Comparison of ENCODE assay signal across 27 mouse cellular contexts in the genomic region with DNA sequence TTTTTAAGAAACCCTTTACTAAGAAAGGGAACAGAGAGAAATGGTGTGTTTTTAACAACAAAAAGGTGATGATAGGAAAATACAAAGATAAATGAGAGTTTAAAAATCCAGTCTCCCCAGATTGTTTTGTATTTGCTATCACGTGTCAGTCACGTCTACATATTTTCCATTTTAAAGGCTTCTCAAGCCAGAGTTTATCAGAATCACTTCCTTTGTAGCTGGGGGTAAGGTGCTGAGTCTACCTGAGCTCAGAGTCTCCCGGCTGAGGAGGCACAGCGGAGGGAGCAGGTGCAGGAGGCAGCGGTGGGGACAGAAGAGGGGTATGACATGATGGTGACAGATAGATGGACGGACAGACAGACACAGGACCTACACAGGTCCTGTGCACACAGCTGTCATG. TPM values are rescaled to one million over a fixed set of nuclear protein-coding genes. Genes with fewer than 3 reads are reported as not detected.
DNase-seq lines count a peak whose midpoint lies in the region; ATAC-seq and TF ChIP-seq lines count a peak whose summit lies in the region.
"Had no signal": no experiment of that assay in that cellular context is flagged by ENCODE, and none has a peak within 500 bp of the region (broad histone marks: within the 10 kb centered on the region; RNA-seq: fewer than 3 reads in every experiment).

No protein-coding gene starts in this region.

- H3K36me3 ChIP-seq in midbrain, embryonic 11.5 days (ENCODE audit: control insufficient read depth, insufficient read depth, low read length) = no peaks in the 10 kb centered on the region
- no peaks in the 10 kb centered on the region for H3K36me3 ChIP-seq in midbrain, embryonic 13.5 days
- H3K36me3 ChIP-seq: forebrain, embryonic 10.5 days; heart, embryonic 12.5 days; heart, embryonic 15.5 days; intestine, embryonic 15.5 days had no signal

- DNase-seq in gastrocnemius, adult 2 months = no peak
- no peak for DNase-seq in gastrocnemius, postnatal 4 days (ENCODE audit: low spot score in 2 of 2)
- DNase-seq in midbrain, embryonic 11.5 days (ENCODE audit: low spot score, missing footprints) = peak; percentile 31
- peak; percentile 8 for DNase-seq in naive thymus-derived CD4-positive, alpha-beta T cell, adult 2 months (ENCODE audit: low read depth)
- DNase-seq in T-cell, adult 2 months (ENCODE audit: low spot score) = no peak
- DNase-seq in urinary bladder, postnatal 25 days (ENCODE audit: low spot score) = no peak
- DNase-seq: adrenal gland, adult 8-10 months; adrenal gland, postnatal 25 days; cerebellum, adult 18-20 months; cerebellum, adult 9-10 months; forebrain, postnatal 0 days; gastrocnemius, postnatal 10 days; gastrocnemius, postnatal 36 days; heart, adult 11 months; heart, postnatal 10 days; heart, postnatal 4 days; kidney, adult 11 months had no signal

- H3K4me3 ChIP-seq in gastrocnemius, adult 2 months = no peak overlapping the region
- H3K4me3 ChIP-seq in midbrain, embryonic 11.5 days (ENCODE audit: low read depth, low read length) = no peak overlapping the region
- no peak overlapping the region for H3K4me3 ChIP-seq in midbrain, embryonic 13.5 days (replicated peaks)
- H3K4me3 ChIP-seq: forebrain, embryonic 10.5 days; heart, embryonic 12.5 days; heart, embryonic 15.5 days; intestine, embryonic 15.5 days had no signal

- TF ChIP-seq CTCF in gastrocnemius, adult 2 months (IDR thresholded peaks at IDR 0.05) = no peak

- ATAC-seq in midbrain, embryonic 11.5 days (ENCODE audit: low FRiP score) = no peak
- no peak for ATAC-seq in midbrain, embryonic 13.5 days
- ATAC-seq in activated CD4-positive, CD25-positive, alpha-beta regulatory T cell, adult 4 months = peak; percentile 57
- ATAC-seq: forebrain, embryonic 14.5 days; forebrain, postnatal 0 days; hindbrain, postnatal 0 days; intestine, embryonic 15.5 days; Patski had no signal

- H3K27ac ChIP-seq in gastrocnemius, adult 2 months = peak overlapping the region; percentile 43; the same call in 1 of the 2 replicates
- H3K27ac ChIP-seq in midbrain, embryonic 11.5 days (ENCODE audit: low read depth, low read length) = no peak overlapping the region
- H3K27ac ChIP-seq in midbrain, embryonic 13.5 days = no peak overlapping the region
- H3K27ac ChIP-seq: forebrain, embryonic 10.5 days; heart, embryonic 15.5 days; hindbrain, embryonic 14.5 days; hindbrain, postnatal 0 days; intestine, embryonic 15.5 days had no signal

- H3K9ac ChIP-seq in midbrain, embryonic 11.5 days (ENCODE audit: low read length) = no peak overlapping the region
- H3K9ac ChIP-seq in midbrain, embryonic 13.5 days (replicated peaks) = no peak overlapping the region
- H3K9ac ChIP-seq: forebrain, postnatal 0 days; heart, embryonic 12.5 days; heart, embryonic 15.5 days; hindbrain, embryonic 14.5 days; intestine, embryonic 15.5 days had no signal

- H3K4me2 ChIP-seq in midbrain, embryonic 11.5 days = no peak overlapping the region
- no peak overlapping the region for H3K4me2 ChIP-seq in midbrain, embryonic 13.5 days (replicated peaks)
- H3K4me2 ChIP-seq: heart, embryonic 12.5 days; heart, embryonic 15.5 days; hindbrain, embryonic 14.5 days; intestine, embryonic 15.5 days had no signal

- intact Hi-C loops in gastrocnemius, adult 2 months (cut with DNase I) = no loop called here

- no peaks in the 10 kb centered on the region for H3K4me1 ChIP-seq in midbrain, embryonic 11.5 days (ENCODE audit: control insufficient read depth, insufficient read depth, low read length)
- peaks cover 7% of the 10 kb centered on the region; the same call in 1 of the 2 replicates for H3K4me1 ChIP-seq in midbrain, embryonic 13.5 days (replicated peaks)
- H3K4me1 ChIP-seq: intestine, embryonic 15.5 days had no signal

- WGBS in midbrain, embryonic 11.5 days = 91% methylated on average over 6 of the region's 6 CpGs
- WGBS in midbrain, embryonic 13.5 days = 93% methylated on average over 6 of the region's 6 CpGs

- H3K27me3 ChIP-seq in midbrain, embryonic 11.5 days (ENCODE audit: control insufficient read depth, insufficient read depth, low read length) = no peaks in the 10 kb centered on the region
- no peaks in the 10 kb centered on the region for H3K27me3 ChIP-seq in midbrain, embryonic 13.5 days
- H3K27me3 ChIP-seq: heart, embryonic 12.5 days; heart, embryonic 15.5 days; intestine, embryonic 15.5 days; Patski had no signal

- no peaks in the 10 kb centered on the region for H3K9me3 ChIP-seq in midbrain, embryonic 11.5 days (ENCODE audit: control insufficient read depth, low read length)
- no peaks in the 10 kb centered on the region for H3K9me3 ChIP-seq in midbrain, embryonic 13.5 days
- H3K9me3 ChIP-seq: forebrain, embryonic 10.5 days; heart, embryonic 12.5 days; heart, embryonic 15.5 days; intestine, embryonic 15.5 days had no signal

RNA-seq across cellular contexts. Expression of gene Auh, which starts 55.1 kb away (rescaled TPM):
- total RNA-seq in gastrocnemius, adult 2 months (2021) = 10 to 100 TPM; 74.0 to 94.1 TPM
- 10 to 100 TPM; 46.6 to 47.2 TPM for total RNA-seq in gastrocnemius, postnatal 4 days (2021)
- polyA plus RNA-seq in midbrain, embryonic 11.5 days (2014; fragmentation: Nextera tagmentation; extraction: Ambion mirVana) = 38.7 and 39.6 TPM in 2 replicates
- polyA plus RNA-seq in midbrain, embryonic 13.5 days (2015; fragmentation: Nextera tagmentation; extraction: Ambion mirVana) = 57.1 and 58.4 TPM in 2 replicates
- 10 to 100 TPM; 30.0 to 34.8 TPM for polyA plus RNA-seq in activated CD4-positive, CD25-positive, alpha-beta regulatory T cell, adult 4 months (2017; shearing (Covaris generic))

Comparison
In these comparisons a context has a peak if more than half of its experiments do, and no peak if none do; other contexts are left out.
1. DNase-seq: peak in midbrain, embryonic 11.5 days (single experiment) and naive thymus-derived CD4-positive, alpha-beta T cell, adult 2 months (single experiment); none in gastrocnemius, adult 2 months (single experiment), gastrocnemius, postnatal 4 days (0 of 2), T-cell, adult 2 months (single experiment) and urinary bladder, postnatal 25 days (single experiment).